In genomic region chr1:73959344-73959743, GRCm38 (mm10) we compare ENCODE assay signal across 21 mouse cellular contexts.
A peak's percentile ranks its signal among the peaks of the same experiment; 100 is the strongest.
DNase-seq lines count a peak whose midpoint lies in the region; ATAC-seq and TF ChIP-seq lines count a peak whose summit lies in the region.
"Had no signal": no experiment of that assay in that cellular context is flagged by ENCODE, and none has a peak within 500 bp of the region (broad histone marks: within the 10 kb centered on the region; RNA-seq: fewer than 3 reads in every experiment).

No protein-coding gene starts in this region.

- TF ChIP-seq POLR2A in small intestine, adult 2 months (IDR thresholded peaks at IDR 0.05; ENCODE audit: low read depth, low read length): no peak

- H3K4me2 ChIP-seq in midbrain, embryonic 16.5 days (ENCODE audit: low read length): no peak overlapping the region
- H3K4me2 ChIP-seq: hindbrain, embryonic 12.5 days; limb, embryonic 13.5 days; midbrain, embryonic 15.5 days had no signal

- 65% methylated on average over 6 of the region's 6 CpGs for WGBS in heart, embryonic 10.5 days
- WGBS in embryonic facial prominence, embryonic 10.5 days: 88% methylated on average over 6 of the region's 6 CpGs
- 73% methylated on average over 6 of the region's 6 CpGs for WGBS in small intestine, adult 2 months
- WGBS in midbrain, embryonic 16.5 days: 76% methylated on average over 6 of the region's 6 CpGs

- no peaks in the 10 kb centered on the region for H3K27me3 ChIP-seq in heart, embryonic 10.5 days (ENCODE audit: insufficient read depth, poor library complexity, severe bottlenecking)
- H3K27me3 ChIP-seq in embryonic facial prominence, embryonic 10.5 days (replicated peaks; ENCODE audit: low read depth, poor library complexity, severe bottlenecking): no peaks in the 10 kb centered on the region
- no peaks in the 10 kb centered on the region for H3K27me3 ChIP-seq in small intestine, adult 2 months (ENCODE audit: control insufficient read depth, insufficient read depth, low read length)
- H3K27me3 ChIP-seq in midbrain, embryonic 16.5 days (ENCODE audit: control insufficient read depth, insufficient read depth, low read depth, low read length): no peaks in the 10 kb centered on the region; the same call in 1 of the 2 replicates
- H3K27me3 ChIP-seq: hindbrain, embryonic 12.5 days; limb, embryonic 13.5 days; midbrain, embryonic 15.5 days had no signal

- H3K9me3 ChIP-seq in heart, embryonic 10.5 days: no peaks in the 10 kb centered on the region
- H3K9me3 ChIP-seq in embryonic facial prominence, embryonic 10.5 days: no peaks in the 10 kb centered on the region
- no peaks in the 10 kb centered on the region for H3K9me3 ChIP-seq in midbrain, embryonic 16.5 days (replicated peaks; ENCODE audit: control insufficient read depth, low read length, poor library complexity, severe bottlenecking)
- H3K9me3 ChIP-seq: forebrain, embryonic 10.5 days; hindbrain, embryonic 12.5 days; limb, embryonic 13.5 days; midbrain, embryonic 15.5 days had no signal

- H3K27ac ChIP-seq in heart, embryonic 10.5 days: peak overlapping the region; percentile 73; the same call in 1 of the 2 replicates
- peak overlapping the region; percentile 29; the same call in 1 of the 2 replicates for H3K27ac ChIP-seq in layer of hippocampus, adult 2 months
- peak overlapping the region; percentile 4; the same call in 1 of the 2 replicates for H3K27ac ChIP-seq in embryonic facial prominence, embryonic 10.5 days (replicated peaks)
- 0 out of 2 replicates have a peak overlapping the region, but pooled peaks have one; percentile 6 for H3K27ac ChIP-seq in small intestine, adult 2 months (ENCODE audit: insufficient read depth, low read depth, low read length)
- no peak overlapping the region for H3K27ac ChIP-seq in midbrain, embryonic 16.5 days (ENCODE audit: low read length)
- H3K27ac ChIP-seq: forebrain, embryonic 10.5 days; hindbrain, embryonic 12.5 days; limb, embryonic 13.5 days; liver, embryonic 14.5 days; midbrain, embryonic 15.5 days had no signal

- no peak overlapping the region for H3K9ac ChIP-seq in midbrain, embryonic 16.5 days (ENCODE audit: low read depth, low read length)
- H3K9ac ChIP-seq: hindbrain, embryonic 12.5 days; limb, embryonic 13.5 days; liver, embryonic 14.5 days; midbrain, embryonic 15.5 days had no signal

- no peak for DNase-seq in heart, embryonic 10.5 days (ENCODE audit: low spot score)
- DNase-seq in heart, adult 18-20 months: no peak
- DNase-seq in layer of hippocampus, adult 2 months (ENCODE audit: low spot score in 2 of 2): no peak
- DNase-seq in layer of hippocampus, adult 9-10 months (ENCODE audit: low spot score): no peak
- DNase-seq in embryonic facial prominence, embryonic 10.5 days (ENCODE audit: low spot score): no peak
- DNase-seq in kidney, postnatal 14 days: no peak
- DNase-seq: B cell, adult 2 months; cerebellum, adult 2 months; cerebellum, postnatal 36 days; kidney, adult 8-10 months; kidney, postnatal 4 days; lung, postnatal 36 days; right cerebral cortex, postnatal 25 days; thymus, postnatal 14 days had no signal

- H3K4me3 ChIP-seq in heart, embryonic 10.5 days: no peak overlapping the region
- no peak overlapping the region for H3K4me3 ChIP-seq in layer of hippocampus, adult 2 months
- H3K4me3 ChIP-seq in embryonic facial prominence, embryonic 10.5 days: no peak overlapping the region
- H3K4me3 ChIP-seq in small intestine, adult 2 months (ENCODE audit: low read depth, low read length): no peak overlapping the region
- no peak overlapping the region for H3K4me3 ChIP-seq in midbrain, embryonic 16.5 days (ENCODE audit: low read depth, low read length)
- H3K4me3 ChIP-seq: forebrain, embryonic 10.5 days; hindbrain, embryonic 12.5 days; limb, embryonic 13.5 days; midbrain, embryonic 15.5 days had no signal

- peaks cover 100% of the 10 kb centered on the region for H3K4me1 ChIP-seq in heart, embryonic 10.5 days
- peaks cover 66% of the 10 kb centered on the region for H3K4me1 ChIP-seq in embryonic facial prominence, embryonic 10.5 days
- H3K4me1 ChIP-seq in small intestine, adult 2 months (ENCODE audit: control insufficient read depth, insufficient read depth, insufficient read length, low read length): peaks cover 4% of the 10 kb centered on the region; the same call in 1 of the 2 replicates
- peaks cover 7% of the 10 kb centered on the region for H3K4me1 ChIP-seq in midbrain, embryonic 16.5 days (ENCODE audit: control insufficient read depth, insufficient read depth, low read length)

- H3K36me3 ChIP-seq in heart, embryonic 10.5 days: no peaks in the 10 kb centered on the region
- H3K36me3 ChIP-seq in embryonic facial prominence, embryonic 10.5 days (replicated peaks): peaks cover 17% of the 10 kb centered on the region
- H3K36me3 ChIP-seq in small intestine, adult 2 months (ENCODE audit: control insufficient read depth, insufficient read depth, low read length): no peaks in the 10 kb centered on the region
- H3K36me3 ChIP-seq in midbrain, embryonic 16.5 days (ENCODE audit: control insufficient read depth, insufficient read depth, low read length): no peaks in the 10 kb centered on the region
- H3K36me3 ChIP-seq: forebrain, embryonic 10.5 days; hindbrain, embryonic 12.5 days; midbrain, embryonic 15.5 days had no signal

- ATAC-seq in midbrain, embryonic 16.5 days: no peak
- ATAC-seq: midbrain, embryonic 15.5 days had no signal

- TF ChIP-seq CTCF in layer of hippocampus, adult 2 months (conservative IDR thresholded peaks at IDR 0.05): no peak
- TF ChIP-seq CTCF in small intestine, adult 2 months (IDR thresholded peaks at IDR 0.05; ENCODE audit: extremely low read depth, insufficient read length, insufficient replicate concordance, low read depth, low read length): no peak
